In the genomic region with DNA sequence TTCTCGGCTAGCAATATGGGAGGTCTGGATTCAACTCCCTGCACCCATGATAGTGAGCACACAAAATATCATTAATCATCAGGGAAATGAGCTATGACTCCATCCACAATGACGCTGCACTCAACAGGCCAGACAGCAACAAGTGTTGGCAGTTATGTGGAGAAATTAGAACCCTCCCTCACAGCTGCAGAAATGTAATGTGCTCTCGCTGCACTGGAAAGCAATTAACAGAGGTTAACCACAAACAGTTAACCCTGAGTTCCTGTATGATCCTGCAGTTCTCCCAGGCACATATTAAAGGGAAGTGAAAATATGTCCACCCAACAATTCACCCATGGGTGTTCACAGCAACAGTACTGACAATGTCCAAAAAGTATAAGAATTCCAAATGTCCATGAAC, we compare ENCODE assay signal across 21 mouse cellular contexts. TPM values are rescaled to one million over a fixed set of nuclear protein-coding genes. Genes with fewer than 3 reads are reported as not detected.
A peak's percentile ranks its signal among the peaks of the same experiment; 100 is the strongest.
DNase-seq lines count a peak whose midpoint lies in the region; ATAC-seq and TF ChIP-seq lines count a peak whose summit lies in the region.
"Had no signal": no experiment of that assay in that cellular context is flagged by ENCODE, and none has a peak within 500 bp of the region (broad histone marks: within the 10 kb centered on the region; RNA-seq: fewer than 3 reads in every experiment).

No protein-coding gene starts in this region.

- in situ Hi-C loops in CH12.LX (cut with MboI; ENCODE audit: low pct_ligation_motif_present, low pct_unique_long_range_greater_than_20kb, low sequenced_read_pairs) (no loop called here), Patski (cut with MboI; ENCODE audit: low pct_unique_long_range_greater_than_20kb) (no loop called here)

- H3K27me3 ChIP-seq in CH12.LX (replicated peaks): peaks cover 4% of the 10 kb centered on the region
- H3K27me3 ChIP-seq in Patski: no peaks in the 10 kb centered on the region
- H3K27me3 ChIP-seq: embryonic facial prominence, embryonic 12.5 days; forebrain, embryonic 15.5 days; midbrain, embryonic 13.5 days; neural tube, embryonic 15.5 days had no signal

- H3K9me3 ChIP-seq in CH12.LX (replicated peaks; ENCODE audit: low read length): peaks cover 10% of the 10 kb centered on the region
- H3K9me3 ChIP-seq: embryonic facial prominence, embryonic 12.5 days; forebrain, embryonic 15.5 days; hindbrain, embryonic 10.5 days; neural tube, embryonic 15.5 days had no signal

- H3K36me3 ChIP-seq in CH12.LX (replicated peaks in 1 of 2; ENCODE audit: control insufficient read depth in 1 of 2, insufficient read depth in 1 of 2, low read length in 1 of 2): no peaks in the 10 kb centered on the region
- H3K36me3 ChIP-seq: embryonic facial prominence, embryonic 12.5 days; forebrain, embryonic 15.5 days; hindbrain, embryonic 10.5 days; midbrain, embryonic 13.5 days; neural tube, embryonic 15.5 days had no signal

- TF ChIP-seq RAD21 in CH12.LX (IDR thresholded peaks at IDR 0.05; ENCODE audit: low read depth, low read length): no peak

- dilution Hi-C loops in CH12.LX (cut with MboI; ENCODE audit: extremely low pct_ligation_motif_present, extremely low pct_unique_long_range_greater_than_20kb, low sequenced_read_pairs): no loop called here

- ATAC-seq in Patski: no peak
- peak; percentile 93 for ATAC-seq in megakaryocyte progenitor cell, adult 5-6 weeks (replicated peaks; ENCODE audit: poor library complexity)
- ATAC-seq: forebrain, embryonic 15.5 days; midbrain, embryonic 13.5 days had no signal

- intact Hi-C loops in gastrocnemius, postnatal 14 days (cut with DNase I; ENCODE audit: low total_unique reads): no loop called here
- intact Hi-C loops in left cerebral cortex, postnatal 14 days (cut with DNase I): no loop called here

- no peak overlapping the region for H3K27ac ChIP-seq in CH12.LX (ENCODE audit: insufficient read depth, low read depth)
- H3K27ac ChIP-seq: embryonic facial prominence, embryonic 12.5 days; forebrain, embryonic 15.5 days; hindbrain, embryonic 10.5 days; midbrain, embryonic 13.5 days; neural tube, embryonic 15.5 days had no signal

- TF ChIP-seq CTCF in CH12.LX (conservative IDR thresholded peaks at IDR 0.05 in 1 of 2, IDR thresholded peaks at IDR 0.05 in 1 of 2; ENCODE audit: low read depth in 2 of 2, low read length in 2 of 2): no peak
- no peak for TF ChIP-seq CTCF in Patski (IDR thresholded peaks at IDR 0.05)

- peak; percentile 73 for TF ChIP-seq EP300 in CH12.LX (IDR thresholded peaks at IDR 0.05; ENCODE audit: low read length)

- TF ChIP-seq POLR2A in CH12.LX (IDR thresholded peaks at IDR 0.05; ENCODE audit: low read depth, low read length): no peak

- H3K4me2 ChIP-seq in CH12.LX (ENCODE audit: insufficient read depth, low read depth, poor library complexity, severe bottlenecking): no peak overlapping the region
- H3K4me2 ChIP-seq: embryonic facial prominence, embryonic 12.5 days; forebrain, embryonic 15.5 days; midbrain, embryonic 13.5 days; neural tube, embryonic 15.5 days had no signal

- POLR2A ChIA-PET in Patski (lab: Charles Lee): interaction anchor here (1.3 kb wide), 1 partner anchor 56 kb away, joined by 3 read pairs; a partner anchor contains a TSS

- H3K4me3 ChIP-seq in CH12.LX (replicated peaks in 1 of 3; ENCODE audit: low read depth in 2 of 3, low read length in 2 of 3, poor library complexity in 1 of 3): no peak overlapping the region
- H3K4me3 ChIP-seq: embryonic facial prominence, embryonic 12.5 days; erythroblast, embryonic 14.5 days; forebrain, embryonic 15.5 days; hindbrain, embryonic 10.5 days; midbrain, embryonic 13.5 days; neural tube, embryonic 15.5 days had no signal

- H3K9ac ChIP-seq in CH12.LX (ENCODE audit: insufficient read depth, low read depth): no peak overlapping the region
- H3K9ac ChIP-seq: embryonic facial prominence, embryonic 12.5 days; forebrain, embryonic 15.5 days; midbrain, embryonic 13.5 days; neural tube, embryonic 15.5 days had no signal

- DNase-seq in CH12.LX (ENCODE audit: extremely low read depth) (peak; percentile 63), Patski (ENCODE audit: low read depth, low spot score) (peak; percentile 64), adipocyte (ENCODE audit: low spot score) (no peak)
- DNase-seq in gastrocnemius, postnatal 14 days: no peak
- DNase-seq in left cerebral cortex, postnatal 14 days (ENCODE audit: low spot score in 2 of 2): no peak
- DNase-seq in adrenal gland, postnatal 14 days: no peak
- DNase-seq: cerebellum, adult 9-11 months; gastrocnemius, postnatal 25 days; kidney, adult 18-20 months; kidney, postnatal 10 days; left cerebral cortex, postnatal 4 days; liver; lung, postnatal 14 days; right cerebral cortex, postnatal 25 days had no signal

- CTCF ChIA-PET in Patski (lab: Charles Lee): interaction anchor here (0.7 kb wide), 2 partner anchors 29 to 48 kb away, joined by 3 read pairs; no protein-coding TSS in a partner anchor

- H3K79me2 ChIP-seq in CH12.LX (replicated peaks; ENCODE audit: control insufficient read depth, extremely low read depth, insufficient read depth, poor library complexity, severe bottlenecking): no peaks in the 10 kb centered on the region

- peaks cover 11 to 19% of the 10 kb centered on the region in 2 experiments for H3K4me1 ChIP-seq in CH12.LX (ENCODE audit: control insufficient read depth in 1 of 2, insufficient read depth in 2 of 2)

TF ChIP-seq in CH12.LX, 34 proteins besides CTCF, POLR2A, EP300 and RAD21:
- no peak; the same call in 1 of the 2 replicates for TF ChIP-seq ETS1 (conservative IDR thresholded peaks at IDR 0.05; ENCODE audit: low read depth, low read length)
- TF ChIP-seq CHD2 (IDR thresholded peaks at IDR 0.05; ENCODE audit: low read length): no peak
- no peak for TF ChIP-seq ELF1 (IDR thresholded peaks at IDR 0.05; ENCODE audit: low read depth, low read length)
- 0 out of 2 replicates have a peak, but pooled peaks have one; percentile 24 for TF ChIP-seq BHLHE40 (IDR thresholded peaks at IDR 0.05; ENCODE audit: low read depth, low read length)
- no peak for TF ChIP-seq MAZ (IDR thresholded peaks at IDR 0.05; ENCODE audit: low read depth, low read length)
- no peak for TF ChIP-seq E2F4 (IDR thresholded peaks at IDR 0.05; ENCODE audit: insufficient replicate concordance, low read depth, low read length)
- TF ChIP-seq NELFE (IDR thresholded peaks at IDR 0.05; ENCODE audit: low read depth, low read length): no peak
- no peak for TF ChIP-seq SIN3A (IDR thresholded peaks at IDR 0.05; ENCODE audit: low read length)

RNA-seq across cellular contexts. Expression of a gene that starts 54.0 kb away (rescaled TPM):
- total RNA-seq in CH12.LX (2012; rRNA removed) (51.4 and 58.2 TPM in 2 replicates), CH12.LX (2014; rRNA removed) (21.9 and 25.6 TPM in 2 replicates)
- polyA plus RNA-seq in CH12.LX (2012; ENCODE audit: insufficient read length, low read depth) (50.3 and 60.1 TPM in 2 replicates), Patski (2021) (31.6 TPM)
- 5.7 and 7.7 TPM in 2 replicates for total RNA-seq in megakaryocyte progenitor cell, adult 5-6 weeks (2015)
- total RNA-seq in megakaryocyte progenitor cell, adult 5-6 weeks (2017): 6.0 and 7.0 TPM in 2 replicates
- total RNA-seq in gastrocnemius, postnatal 14 days (2021): 1 to 10 TPM; 2.0 to 5.0 TPM
- total RNA-seq in left cerebral cortex, postnatal 14 days (2021): 10 to 100 TPM; 12.3 to 13.4 TPM
- total RNA-seq in adrenal gland, postnatal 14 days (2021): 11.9 and 15.1 TPM in 2 replicates

RNA-seq across cellular contexts. Expression of a gene that starts 56.0 kb away (rescaled TPM):
- total RNA-seq in CH12.LX (2012; rRNA removed) (170 and 172 TPM in 2 replicates), CH12.LX (2014; rRNA removed) (256 and 271 TPM in 2 replicates)
- polyA plus RNA-seq in CH12.LX (2012; ENCODE audit: insufficient read length, low read depth) (200 and 219 TPM in 2 replicates), Patski (2021) (32.2 TPM)
- 93.9 and 114 TPM in 2 replicates for total RNA-seq in megakaryocyte progenitor cell, adult 5-6 weeks (2015)
- 66.9 and 67.3 TPM in 2 replicates for total RNA-seq in megakaryocyte progenitor cell, adult 5-6 weeks (2017)
- 10 to 100 TPM; 14.8 to 16.2 TPM for total RNA-seq in gastrocnemius, postnatal 14 days (2021)
- 10 to 100 TPM; 32.8 to 32.9 TPM for total RNA-seq in left cerebral cortex, postnatal 14 days (2021)
- total RNA-seq in adrenal gland, postnatal 14 days (2021): 20.1 and 24.9 TPM in 2 replicates

Comparison
In these comparisons a context has a peak if more than half of its experiments do, and no peak if none do; other contexts are left out.
1. DNase-seq: peak in CH12.LX (single experiment) and Patski (single experiment); none in gastrocnemius, postnatal 14 days (single experiment), adipocyte (single experiment), left cerebral cortex, postnatal 14 days (0 of 2) and adrenal gland, postnatal 14 days (single experiment).